Mouse (Mus musculus) heart, adult 8-10 months (tissue): ENCODE measurements around the gene Hormad1. TPM values are rescaled to one million over a fixed set of nuclear protein-coding genes. Genes with fewer than 3 reads are reported as not detected.
"Not testable (repeated sequence)": the region's sequence is repeated elsewhere in the genome, so short reads cannot be mapped to it uniquely, and the experiment has no call there.

Experiments
- DNase-seq: peaks from one replicate; pipeline ENCODE4 v3.0.0; 2022; ENCODE audit warnings: low spot score
- total RNA-seq, 4 experiments: library from RNA; stranded (reverse); gene quantifications; 2 replicates each; pipeline ENCODE4 v1.2.4; 2022

The Hormad1 gene
- total RNA-seq, 4 experiments from 2014 or later: not detected

- no peak for DNase-seq
Observed at GRCm38 (mm10) chr3:95561826-95562225, 2.3 kb downstream of the Hormad1 start.

- DNase-seq: no peak
Observed at GRCm38 (mm10) chr3:95569585-95569984, 10.1 kb downstream of the Hormad1 start.

- no peak for DNase-seq
Observed at GRCm38 (mm10) chr3:95587754-95588603, 28.5 kb downstream of the Hormad1 start.

DNA sequence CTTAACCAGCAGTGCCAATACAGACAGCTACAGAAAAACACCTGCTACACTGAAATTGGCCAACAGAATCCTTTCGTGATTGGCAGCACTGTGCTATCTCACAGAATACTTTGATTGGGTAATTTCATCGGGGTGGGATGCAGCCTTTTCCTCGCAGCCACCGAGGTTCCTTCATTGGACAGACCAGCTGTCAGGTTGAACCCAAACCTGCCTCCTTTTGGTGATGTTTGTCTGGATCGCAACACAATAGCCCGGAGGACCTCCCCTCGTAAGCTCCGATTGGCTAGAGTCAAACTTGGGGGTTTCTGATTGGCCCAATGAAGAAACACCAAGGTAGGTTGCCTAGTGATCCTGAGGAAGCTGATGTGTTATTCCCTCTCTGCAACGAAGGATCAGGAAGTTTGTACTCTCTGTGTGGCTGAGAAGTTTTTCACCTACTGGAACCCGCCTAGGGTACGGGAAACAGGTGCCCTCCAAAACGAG lies 29.2 kb downstream of the Hormad1 start, which contains the start of gene Golph3l:
Gene Golph3l (plus strand): TSS at position 331 of the 483 bp plus-strand sequence.
- DNase-seq: peak; percentile 99

DNA sequence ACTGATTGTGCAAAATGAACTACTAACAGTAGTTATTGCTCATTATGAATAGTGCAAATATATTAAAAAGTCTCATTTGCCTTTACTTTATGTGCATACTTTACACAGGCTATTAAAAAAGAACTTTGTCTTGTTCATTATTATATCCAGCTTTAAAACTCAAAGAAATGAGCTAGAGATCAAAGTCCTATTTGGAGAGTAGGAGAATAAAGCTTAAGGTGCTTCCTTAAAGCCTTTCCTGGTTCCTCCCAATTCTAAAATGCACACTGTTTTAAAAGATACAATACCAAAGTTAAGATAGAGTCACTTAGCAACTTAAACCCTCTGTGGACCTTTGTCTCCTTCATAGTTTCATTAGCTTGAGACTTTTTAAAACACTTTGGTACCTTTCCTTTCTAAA lies 39.3 kb downstream of the Hormad1 start:
- DNase-seq: no peak

GRCm38 (mm10) chr3:95601287-95601686 lies 41.8 kb downstream of the Hormad1 start:
- no peak for DNase-seq

GRCm38 (mm10) chr3:95606096-95606495 lies 46.6 kb downstream of the Hormad1 start:
- DNase-seq: no peak

DNA sequence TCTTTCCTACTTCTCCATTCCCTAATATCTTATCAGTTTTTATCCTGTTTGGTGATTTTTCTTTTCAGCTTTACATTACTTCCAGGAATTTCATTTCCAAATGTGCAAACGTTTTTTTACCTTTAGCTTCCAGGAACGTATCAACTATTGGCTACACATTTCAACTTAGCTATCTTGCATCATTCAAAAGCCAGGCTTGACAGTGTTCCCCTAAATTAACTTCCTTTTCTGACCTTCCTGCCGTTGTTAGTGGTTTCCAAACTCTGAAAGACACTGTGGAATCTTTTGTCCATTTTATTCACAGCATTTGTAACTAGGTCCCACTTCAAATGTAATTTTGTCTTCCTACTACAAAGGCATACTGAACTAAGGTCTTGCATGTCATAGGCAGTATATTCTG lies 49.7 kb downstream of the Hormad1 start:
- no peak for DNase-seq

DNA sequence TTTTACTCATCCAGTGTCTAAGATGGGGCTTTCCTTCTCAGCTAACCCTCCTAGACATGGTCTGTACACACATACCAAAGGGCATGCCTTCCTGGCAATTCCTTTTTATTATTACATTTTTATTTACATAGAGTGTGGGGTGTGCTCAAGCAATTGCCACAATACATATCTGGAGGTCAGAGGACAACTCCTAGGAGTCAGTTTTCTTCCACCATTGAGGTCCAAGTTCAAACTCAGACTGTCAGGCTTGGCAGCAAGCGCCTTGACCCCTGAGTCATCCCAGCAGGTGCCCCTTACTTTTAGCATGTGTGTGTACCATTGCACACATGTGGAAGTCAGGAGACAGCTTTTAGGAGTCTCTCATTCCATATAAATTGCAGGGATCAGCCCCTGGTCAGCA lies 54.5 kb downstream of the Hormad1 start:
- DNase-seq: no peak

DNA sequence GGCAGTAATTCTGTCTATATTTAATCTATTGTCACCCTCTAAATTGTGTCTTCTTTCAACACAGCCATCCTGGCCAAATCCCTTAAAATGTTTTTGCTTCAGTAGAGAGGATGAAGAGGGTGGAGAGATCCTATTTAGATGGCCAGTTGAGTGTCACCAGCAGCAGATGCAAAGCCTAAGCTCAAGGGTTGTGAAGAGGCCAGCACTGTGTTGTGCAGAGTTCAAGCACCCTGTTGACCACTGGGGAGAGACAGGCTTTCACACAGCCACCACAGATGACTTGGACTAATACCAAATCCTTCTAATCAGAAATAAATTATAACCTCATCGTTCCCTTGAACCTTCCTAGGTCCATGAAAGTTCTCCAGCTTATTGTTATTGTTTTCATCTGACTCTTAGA lies 59.0 kb downstream of the Hormad1 start:
- no peak for DNase-seq

GRCm38 (mm10) chr3:95621241-95621640 lies 61.8 kb downstream of the Hormad1 start:
- DNase-seq: no peak

DNA sequence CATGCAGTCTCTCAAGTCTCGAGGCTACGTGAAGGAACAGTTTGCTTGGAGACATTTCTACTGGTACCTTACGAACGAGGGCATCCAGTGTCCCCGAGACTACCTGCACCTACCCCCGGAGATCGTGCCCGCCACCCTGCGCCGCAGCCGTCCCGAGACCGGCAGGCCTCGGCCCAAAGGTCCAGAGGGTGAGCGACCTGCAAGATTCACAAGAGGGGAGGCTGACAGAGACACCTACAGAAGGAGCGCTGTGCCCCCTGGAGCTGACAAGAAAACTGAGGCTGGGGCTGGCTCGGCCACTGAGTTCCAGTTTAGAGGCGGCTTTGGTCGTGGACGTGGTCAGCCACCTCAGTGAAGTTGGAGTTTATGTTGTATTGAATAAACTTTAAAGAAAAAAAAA lies 62.9 kb downstream of the Hormad1 start:
- not testable (repeated sequence) for DNase-seq

DNA sequence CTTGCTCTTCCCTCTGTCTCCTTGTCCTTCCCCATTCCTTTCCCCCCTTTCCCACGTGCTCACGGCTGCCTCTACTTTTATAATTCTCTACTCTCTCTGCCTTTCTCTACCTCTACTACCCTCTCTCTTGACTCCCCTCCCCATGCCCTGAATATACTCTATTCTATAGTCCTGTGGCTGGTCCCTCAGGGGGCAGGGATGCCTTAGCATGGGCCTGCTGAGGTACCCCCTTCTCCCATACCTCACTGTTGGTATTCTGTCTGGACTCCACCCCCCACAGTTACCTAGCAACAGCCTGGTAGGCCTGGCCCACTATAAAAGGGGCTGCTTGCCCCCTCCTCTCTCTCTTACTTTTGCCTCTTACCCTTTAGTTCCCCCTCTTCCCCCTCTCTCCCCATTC lies 64.1 kb downstream of the Hormad1 start:
- no peak for DNase-seq

- not testable (repeated sequence) for DNase-seq
Observed at GRCm38 (mm10) chr3:95623991-95624515, 64.6 kb downstream of the Hormad1 start.

DNA sequence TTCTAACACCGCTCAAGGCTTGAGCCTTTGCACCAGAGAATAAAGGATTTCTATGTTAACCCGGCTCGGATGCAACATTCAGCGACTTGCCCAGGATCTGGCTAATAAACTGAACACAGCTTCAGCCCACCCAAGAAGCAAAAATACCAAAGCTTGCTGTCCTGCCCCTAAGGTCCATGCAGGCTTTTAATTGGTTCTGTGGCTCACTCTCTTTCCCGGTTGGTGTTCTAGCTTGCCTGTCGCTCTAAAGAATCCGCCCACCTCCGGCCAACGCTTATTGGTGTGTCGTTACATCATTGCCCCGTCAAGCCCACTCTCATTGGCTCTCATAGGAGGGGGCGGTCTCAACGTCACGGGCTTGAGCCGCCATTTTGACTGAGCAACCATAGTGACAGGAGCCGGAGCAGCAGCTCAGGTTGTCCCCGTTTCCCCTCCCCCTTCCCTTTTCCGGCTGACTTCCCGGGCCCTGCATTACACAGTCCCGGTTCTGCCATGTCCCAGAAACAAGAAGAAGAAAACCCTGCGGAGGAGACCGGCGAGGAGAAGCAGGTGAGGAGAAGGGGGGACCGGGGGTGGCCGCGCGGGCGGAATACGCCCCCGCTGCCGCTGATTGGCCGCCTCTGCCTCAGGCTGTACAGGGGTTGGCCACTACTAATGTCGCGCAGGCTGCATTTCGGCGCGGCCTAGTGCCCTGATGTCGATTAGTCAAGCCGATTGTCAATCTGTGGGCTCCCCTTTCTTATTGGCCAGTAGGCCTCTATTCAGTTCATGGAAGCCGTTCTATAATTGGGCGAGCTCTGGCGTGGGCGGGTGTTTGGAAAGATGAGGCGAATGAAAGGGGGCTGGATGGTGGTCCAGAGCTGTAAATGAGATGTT lies 65.4 kb downstream of the Hormad1 start, which contains the start of gene Ensa:
Gene Ensa (plus strand): TSS at position 366 of the 876 bp plus-strand sequence.
- peak; percentile 99 for DNase-seq

GRCm38 (mm10) chr3:95627763-95628162 lies 68.3 kb downstream of the Hormad1 start:
- DNase-seq: no peak

- no peak for DNase-seq
Observed at GRCm38 (mm10) chr3:95629755-95630154, 70.3 kb downstream of the Hormad1 start.

DNA sequence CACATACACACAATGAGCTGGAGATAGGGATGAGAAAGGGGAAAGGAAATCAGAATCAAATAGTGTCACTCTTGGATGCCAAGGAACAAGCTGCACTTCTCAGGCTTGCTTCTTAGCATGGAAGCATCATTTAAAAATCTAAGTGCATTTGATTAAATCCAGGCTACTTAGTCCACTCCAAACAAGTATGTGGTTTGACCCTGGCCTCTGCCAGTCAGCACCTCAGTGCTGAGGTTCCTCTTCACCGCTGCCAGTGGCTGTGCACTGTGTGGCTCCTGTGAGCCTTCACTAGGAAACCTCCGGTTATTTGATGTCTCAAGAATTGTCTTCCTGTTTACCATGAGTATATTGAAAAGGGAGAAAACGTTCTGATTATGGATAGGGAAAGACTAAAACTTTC lies 71.4 kb downstream of the Hormad1 start:
- no peak for DNase-seq

GRCm38 (mm10) chr3:95631304-95631703 lies 71.8 kb downstream of the Hormad1 start:
- DNase-seq: no peak

GRCm38 (mm10) chr3:95632648-95633588 lies 73.4 kb downstream of the Hormad1 start:
- no peak for DNase-seq

DNA sequence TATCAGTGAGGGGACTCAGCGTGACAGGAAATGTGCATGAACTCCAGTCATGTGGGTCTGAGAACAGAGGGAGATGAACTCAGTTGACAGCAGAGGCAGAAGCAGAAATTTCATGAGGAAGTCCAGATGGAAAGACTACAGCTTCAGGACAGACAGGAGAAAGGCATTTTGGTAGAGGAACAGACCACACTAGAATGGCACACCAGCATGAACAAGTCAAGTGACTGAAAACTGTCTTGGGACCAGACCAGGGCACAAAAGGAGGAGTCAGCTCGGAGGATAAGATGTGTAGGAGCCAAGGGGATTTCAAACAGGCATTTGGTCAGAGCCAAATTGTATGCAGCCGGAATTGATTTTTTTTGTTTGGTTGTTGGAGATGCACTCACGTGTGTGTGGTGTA lies 76.2 kb downstream of the Hormad1 start:
- DNase-seq: no peak
